Mouse (Mus musculus): ENCODE data around the gene Gipc3. TPM values are rescaled to one million over a fixed set of nuclear protein-coding genes. Genes with fewer than 3 reads are reported as not detected.
A peak's percentile ranks its signal among the peaks of the same experiment; 100 is the strongest.

The Gipc3 gene
- polyA plus RNA-seq, 1 experiment from 2014 or later = not detected

DNA sequence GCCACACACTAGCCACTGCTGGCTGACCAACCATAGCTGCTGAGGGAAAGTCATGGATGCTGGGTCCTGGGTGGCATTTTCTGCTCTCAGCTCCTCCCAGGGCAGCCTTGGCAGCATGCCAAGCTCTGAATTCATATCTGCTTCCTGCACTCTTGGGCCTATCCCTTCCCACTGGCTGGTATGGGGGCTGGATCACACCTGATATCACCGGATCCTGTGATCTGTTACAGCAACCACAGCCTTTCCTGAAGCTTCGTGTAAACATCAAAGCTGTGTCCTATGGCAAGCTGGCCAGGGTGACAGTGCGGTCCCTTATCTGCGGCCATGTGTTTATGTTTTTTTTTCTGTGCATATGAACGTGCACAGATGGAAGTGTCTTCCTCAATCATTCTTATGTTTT is 39.0 kb upstream of the Gipc3 start:
- WGBS = 77% methylated on average over 5 of the region's 5 CpGs
- no peaks in the 10 kb centered on the region for H3K27me3 ChIP-seq
- peaks cover 25% of the 10 kb centered on the region for H3K4me1 ChIP-seq
- no peak for ATAC-seq (ENCODE audit: low FRiP score)
- H3K27ac ChIP-seq = no peak overlapping the region
- H3K4me3 ChIP-seq = no peak overlapping the region
- no peak overlapping the region for H3K4me2 ChIP-seq (replicated peaks)
- H3K9ac ChIP-seq = 0 out of 2 replicates have a peak overlapping the region, but pooled peaks have one; percentile 38
- no peaks in the 10 kb centered on the region for H3K9me3 ChIP-seq (replicated peaks)
- peaks cover 13% of the 10 kb centered on the region for H3K36me3 ChIP-seq

DNA sequence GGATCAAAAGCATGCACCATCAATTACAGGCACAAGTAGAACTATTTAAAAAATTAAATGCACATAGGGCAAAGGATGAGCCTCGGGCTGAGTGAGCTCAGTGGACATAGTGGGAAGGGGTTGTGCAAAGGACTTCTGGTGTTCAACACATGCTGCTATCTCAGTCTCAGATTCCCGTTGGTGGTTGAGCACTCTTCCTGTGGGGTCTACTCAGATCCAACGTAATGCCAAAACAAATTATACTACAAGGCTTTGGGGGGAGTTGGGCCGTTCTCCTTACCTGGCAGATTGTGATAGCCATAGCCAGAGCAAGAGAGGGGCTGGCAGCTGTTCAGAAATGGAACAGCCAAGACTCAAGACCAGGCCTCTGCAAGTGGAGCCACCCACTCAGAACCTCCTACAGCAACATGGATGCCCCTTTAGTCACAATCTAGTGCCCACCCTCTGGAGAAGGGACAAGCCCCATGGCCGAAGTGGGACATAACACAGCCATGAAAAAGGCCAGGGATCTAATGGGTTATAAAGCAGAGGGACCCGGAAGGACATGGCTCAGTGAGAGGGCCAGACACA is 36.8 kb upstream of the Gipc3 start:
- H3K4me3 ChIP-seq = no peak overlapping the region
- H3K9ac ChIP-seq = no peak overlapping the region
- peaks cover 30% of the 10 kb centered on the region for H3K4me1 ChIP-seq
- ATAC-seq (ENCODE audit: low FRiP score) = no peak
- no peak overlapping the region for H3K27ac ChIP-seq
- H3K27me3 ChIP-seq = no peaks in the 10 kb centered on the region
- H3K4me2 ChIP-seq (replicated peaks) = no peak overlapping the region
- H3K36me3 ChIP-seq = peaks cover 6% of the 10 kb centered on the region; the same call in 1 of the 2 replicates
- H3K9me3 ChIP-seq (replicated peaks) = no peaks in the 10 kb centered on the region
- 93% methylated on average over 6 of the region's 6 CpGs for WGBS

DNA sequence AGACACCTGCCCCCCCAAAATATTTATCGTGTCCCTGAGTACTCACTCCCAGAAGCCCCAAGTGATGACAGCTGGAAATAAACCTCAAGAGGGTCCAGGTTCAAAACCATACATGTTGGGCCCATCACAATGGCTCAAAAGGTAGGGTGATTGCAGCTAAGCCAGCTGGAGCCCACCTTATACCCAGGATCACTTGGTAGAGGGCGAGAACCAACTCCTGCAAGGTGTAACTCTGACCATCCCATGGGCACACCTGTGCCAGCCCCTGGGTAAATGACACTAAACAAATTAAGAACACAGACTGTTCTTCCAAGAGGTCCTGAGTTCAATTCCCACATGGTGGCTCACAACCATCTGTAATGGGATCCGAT is 36.1 kb upstream of the Gipc3 start:
- peak overlapping the region; percentile 82 for H3K4me2 ChIP-seq (replicated peaks)
- H3K27ac ChIP-seq = peak overlapping the region; percentile 77
- peaks cover 27% of the 10 kb centered on the region for H3K4me1 ChIP-seq
- no peaks in the 10 kb centered on the region for H3K9me3 ChIP-seq (replicated peaks)
- peak overlapping the region; percentile 43 for H3K9ac ChIP-seq
- ATAC-seq (ENCODE audit: low FRiP score) = no peak
- WGBS = 54% methylated on average over 3 of the region's 3 CpGs
- H3K27me3 ChIP-seq = no peaks in the 10 kb centered on the region
- peaks cover 11% of the 10 kb centered on the region for H3K36me3 ChIP-seq
- peak overlapping the region; percentile 88 for H3K4me3 ChIP-seq

DNA sequence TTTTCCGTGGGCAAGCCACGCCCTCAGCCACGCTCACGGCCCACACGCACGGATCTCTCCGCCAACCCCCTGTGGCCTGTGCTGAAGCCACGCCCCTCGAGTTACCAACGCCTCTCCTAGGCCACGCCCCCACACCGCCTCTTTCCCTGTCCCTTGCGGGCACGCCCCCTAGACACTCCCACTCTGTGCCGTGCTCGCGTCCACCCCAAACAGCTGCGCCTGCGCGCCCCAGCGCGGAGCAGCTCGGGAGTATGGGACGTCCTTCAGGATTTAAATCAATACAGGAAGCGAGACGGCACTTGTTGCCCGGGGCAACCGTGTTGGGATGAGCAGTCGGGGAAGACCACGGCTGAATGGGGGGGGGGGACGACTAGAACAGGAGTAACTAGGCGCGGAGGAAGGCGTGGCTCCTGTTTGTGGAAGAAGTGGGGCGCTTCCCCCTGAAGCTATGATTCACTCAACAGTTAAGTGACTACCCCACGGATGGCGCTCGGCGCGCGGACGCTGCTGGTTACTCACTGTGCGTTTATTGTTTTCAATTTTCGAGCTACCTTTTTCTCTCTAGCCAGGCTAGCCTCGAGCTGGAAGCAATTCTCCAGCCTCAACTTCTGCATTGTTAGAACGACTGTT is 35.6 kb upstream of the Gipc3 start:
- H3K36me3 ChIP-seq = peaks cover 16% of the 10 kb centered on the region
- H3K4me3 ChIP-seq = peak overlapping the region; percentile 88
- H3K4me1 ChIP-seq = peaks cover 27% of the 10 kb centered on the region
- WGBS = under 1% methylated on average over 44 of the region's 46 CpGs
- no peaks in the 10 kb centered on the region for H3K27me3 ChIP-seq
- H3K27ac ChIP-seq = peak overlapping the region; percentile 77
- peak; percentile 97 for ATAC-seq (ENCODE audit: low FRiP score)
- no peaks in the 10 kb centered on the region for H3K9me3 ChIP-seq (replicated peaks)
- peak overlapping the region; percentile 96 for H3K9ac ChIP-seq
- peak overlapping the region; percentile 82 for H3K4me2 ChIP-seq (replicated peaks)

DNA sequence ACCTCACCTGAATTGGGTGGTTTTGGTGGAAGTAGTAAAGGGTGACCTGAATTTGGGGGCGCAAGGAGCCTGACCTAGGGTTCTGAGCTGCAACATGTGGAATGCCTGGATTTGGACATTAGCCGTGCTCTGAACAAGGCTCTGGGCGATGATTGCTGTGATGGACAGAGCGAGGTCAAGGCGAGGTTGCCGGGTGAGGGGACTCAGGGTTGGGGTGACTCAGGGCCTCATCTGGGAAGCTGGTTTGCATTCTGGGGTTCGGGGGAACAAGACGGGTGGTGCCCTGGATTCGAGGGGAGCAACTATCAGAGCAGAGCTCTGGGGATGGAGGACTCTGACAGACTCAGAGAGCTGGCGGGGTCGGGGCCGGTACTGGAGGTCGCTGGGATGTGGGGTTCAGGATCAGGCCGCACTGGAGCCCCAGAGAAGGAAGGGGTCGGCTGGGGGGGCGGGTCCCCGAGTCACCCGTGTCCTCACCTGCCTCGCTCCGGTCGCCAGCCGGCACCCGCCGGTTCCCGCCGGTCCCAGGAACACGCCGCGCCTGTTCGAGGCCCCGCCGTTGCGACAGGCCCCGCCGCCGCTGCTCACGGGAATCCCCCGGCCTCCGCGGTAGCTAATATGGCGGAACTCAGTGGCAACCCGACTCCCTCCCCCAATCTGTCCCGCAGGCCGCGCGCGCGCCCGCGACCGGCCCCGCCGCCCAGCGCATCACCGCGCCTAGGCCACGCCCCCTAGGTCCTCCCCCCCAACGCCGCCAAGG is 34.9 kb upstream of the Gipc3 start, which contains the start of gene Fzr1:
Fzr1 (minus strand) TSS at position 724 of the 760 bp plus-strand sequence.
- under 1% methylated on average over 58 of the region's 59 CpGs for WGBS
- peak; percentile 78 for ATAC-seq (ENCODE audit: low FRiP score)
- Histone ChIP-seq H3K36me3 (peaks cover 23% of the 10 kb centered on the region), H3K4me2 (replicated peaks) (peak within 1 kb of the TSS; percentile 82), H3K27me3 (no peaks in the 10 kb centered on the region), H3K9ac (peak within 1 kb of the TSS; percentile 96), H3K9me3 (replicated peaks) (no peaks in the 10 kb centered on the region), H3K4me1 (peaks cover 29% of the 10 kb centered on the region), H3K4me3 (peak within 1 kb of the TSS; percentile 88), H3K27ac (peak within 1 kb of the TSS; percentile 85)

DNA sequence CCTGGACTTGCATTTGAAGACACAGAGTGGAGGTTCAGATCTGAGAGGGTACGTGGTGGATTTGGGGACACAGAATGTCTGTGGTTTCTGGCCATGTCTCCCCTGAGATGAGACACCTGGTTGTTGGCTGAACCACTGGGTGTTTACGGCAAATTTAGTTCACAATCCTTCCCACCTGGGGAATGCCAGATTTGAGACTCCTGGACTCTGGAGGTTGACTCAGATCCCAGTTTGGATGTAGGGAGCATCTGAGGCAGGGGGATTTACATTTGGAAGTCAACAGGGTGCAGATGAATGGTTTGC is 34.2 kb upstream of the Gipc3 start:
- peak overlapping the region; percentile 82 for H3K4me2 ChIP-seq (replicated peaks)
- WGBS = 68% methylated on average over 2 of the region's 2 CpGs
- no peak overlapping the region for H3K27ac ChIP-seq
- ATAC-seq (ENCODE audit: low FRiP score) = no peak
- peak overlapping the region; percentile 88 for H3K4me3 ChIP-seq
- H3K9ac ChIP-seq = peak overlapping the region; percentile 96
- H3K36me3 ChIP-seq = peaks cover 30% of the 10 kb centered on the region
- no peaks in the 10 kb centered on the region for H3K27me3 ChIP-seq
- no peaks in the 10 kb centered on the region for H3K9me3 ChIP-seq (replicated peaks)
- peaks cover 31% of the 10 kb centered on the region for H3K4me1 ChIP-seq

DNA sequence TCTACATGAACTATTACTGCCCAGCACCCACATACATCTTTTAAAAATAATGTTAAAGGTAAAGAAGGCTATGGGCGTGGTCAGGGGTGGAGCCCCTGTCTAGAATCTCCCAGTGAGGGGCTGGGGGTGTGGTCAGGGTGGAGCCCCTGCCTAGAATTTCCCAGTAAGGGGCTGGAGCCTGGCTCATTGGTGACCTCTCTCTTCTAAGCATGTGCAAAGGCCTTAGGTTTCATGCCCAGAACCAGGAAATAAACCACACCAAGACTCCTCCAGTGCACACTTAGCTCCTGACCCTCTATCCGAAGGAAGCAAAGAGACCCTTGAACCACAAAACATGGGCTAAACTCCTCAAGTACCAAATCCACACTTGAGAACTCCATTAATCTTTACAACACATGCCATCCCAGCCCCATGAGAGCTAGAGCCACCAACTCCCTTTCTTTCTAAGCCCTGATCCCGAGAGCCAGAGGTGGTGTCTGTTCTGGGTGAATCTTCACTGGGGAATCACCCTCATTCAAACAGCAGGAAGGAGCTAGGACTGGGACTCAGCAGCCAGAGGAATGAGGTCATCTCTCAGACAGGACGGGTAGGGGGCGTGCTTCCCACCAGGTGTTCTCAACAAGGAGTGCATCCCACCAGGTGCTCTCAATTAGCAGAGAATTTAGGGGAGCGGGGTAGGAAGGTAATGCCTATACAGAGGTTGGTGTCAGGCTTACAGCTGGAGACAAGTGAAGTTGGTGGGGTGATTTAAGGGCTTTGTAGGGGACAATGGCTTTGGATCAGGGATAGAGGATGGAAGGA is 33.7 kb upstream of the Gipc3 start:
- H3K4me3 ChIP-seq = peak overlapping the region; percentile 88
- 40% methylated on average over 6 of the region's 6 CpGs for WGBS
- H3K9me3 ChIP-seq (replicated peaks) = no peaks in the 10 kb centered on the region
- H3K4me1 ChIP-seq = peaks cover 29% of the 10 kb centered on the region
- no peak for ATAC-seq (ENCODE audit: low FRiP score)
- no peak overlapping the region for H3K27ac ChIP-seq
- peaks cover 35% of the 10 kb centered on the region for H3K36me3 ChIP-seq
- H3K9ac ChIP-seq = peak overlapping the region; percentile 96
- H3K4me2 ChIP-seq (replicated peaks) = peak overlapping the region; percentile 82
- H3K27me3 ChIP-seq = no peaks in the 10 kb centered on the region

DNA sequence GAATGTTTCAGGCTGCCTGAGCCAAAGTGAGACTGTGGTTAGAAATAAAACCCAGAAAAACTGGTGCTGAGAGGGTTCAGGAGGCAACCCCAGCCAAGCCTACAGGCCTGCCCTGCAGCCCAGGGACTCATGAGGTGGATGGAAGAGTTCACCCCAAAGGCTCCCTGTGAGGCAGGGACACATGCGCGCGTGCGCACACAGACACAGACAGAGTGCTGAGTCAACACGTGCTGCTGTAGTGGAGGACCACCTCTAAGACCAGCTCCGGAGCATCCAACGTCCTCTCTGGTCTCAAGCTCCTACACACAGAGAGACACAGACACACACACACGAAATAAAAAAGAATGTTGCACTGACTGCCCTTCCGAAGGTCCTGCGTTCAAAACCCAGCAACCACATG is 32.3 kb upstream of the Gipc3 start:
- ATAC-seq (ENCODE audit: low FRiP score) = no peak
- H3K9me3 ChIP-seq (replicated peaks) = no peaks in the 10 kb centered on the region
- 93% methylated on average over 10 of the region's 10 CpGs for WGBS
- H3K36me3 ChIP-seq = peaks cover 48% of the 10 kb centered on the region
- no peak overlapping the region for H3K4me2 ChIP-seq (replicated peaks)
- peaks cover 29% of the 10 kb centered on the region for H3K4me1 ChIP-seq
- no peaks in the 10 kb centered on the region for H3K27me3 ChIP-seq
- no peak overlapping the region for H3K27ac ChIP-seq
- H3K4me3 ChIP-seq = no peak overlapping the region
- H3K9ac ChIP-seq = no peak overlapping the region

DNA sequence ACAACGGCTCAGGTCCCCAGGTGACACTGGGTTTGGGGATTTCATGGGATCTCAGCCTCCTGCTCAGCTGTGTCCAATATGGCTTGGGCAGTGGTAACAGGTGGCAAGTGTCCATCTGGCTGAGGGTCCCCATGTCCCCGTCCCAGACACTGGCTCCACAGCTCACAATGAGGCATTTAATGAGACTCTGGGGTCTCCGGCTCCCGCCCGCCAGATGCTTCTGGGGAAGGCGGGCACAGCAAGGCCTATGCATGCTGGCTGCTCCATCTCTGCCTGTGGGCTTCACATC is 24.1 kb upstream of the Gipc3 start:
- Histone ChIP-seq H3K36me3 (peaks cover 59% of the 10 kb centered on the region), H3K9me3 (replicated peaks) (no peaks in the 10 kb centered on the region), H3K9ac (no peak overlapping the region), H3K27ac (0 out of 2 replicates have a peak overlapping the region, but pooled peaks have one; percentile 40), H3K4me1 (peaks cover 39% of the 10 kb centered on the region), H3K4me3 (no peak overlapping the region), H3K4me2 (replicated peaks) (no peak overlapping the region), H3K27me3 (peaks cover 33% of the 10 kb centered on the region)
- 68% methylated on average over 6 of the region's 6 CpGs for WGBS
- ATAC-seq (ENCODE audit: low FRiP score) = no peak

DNA sequence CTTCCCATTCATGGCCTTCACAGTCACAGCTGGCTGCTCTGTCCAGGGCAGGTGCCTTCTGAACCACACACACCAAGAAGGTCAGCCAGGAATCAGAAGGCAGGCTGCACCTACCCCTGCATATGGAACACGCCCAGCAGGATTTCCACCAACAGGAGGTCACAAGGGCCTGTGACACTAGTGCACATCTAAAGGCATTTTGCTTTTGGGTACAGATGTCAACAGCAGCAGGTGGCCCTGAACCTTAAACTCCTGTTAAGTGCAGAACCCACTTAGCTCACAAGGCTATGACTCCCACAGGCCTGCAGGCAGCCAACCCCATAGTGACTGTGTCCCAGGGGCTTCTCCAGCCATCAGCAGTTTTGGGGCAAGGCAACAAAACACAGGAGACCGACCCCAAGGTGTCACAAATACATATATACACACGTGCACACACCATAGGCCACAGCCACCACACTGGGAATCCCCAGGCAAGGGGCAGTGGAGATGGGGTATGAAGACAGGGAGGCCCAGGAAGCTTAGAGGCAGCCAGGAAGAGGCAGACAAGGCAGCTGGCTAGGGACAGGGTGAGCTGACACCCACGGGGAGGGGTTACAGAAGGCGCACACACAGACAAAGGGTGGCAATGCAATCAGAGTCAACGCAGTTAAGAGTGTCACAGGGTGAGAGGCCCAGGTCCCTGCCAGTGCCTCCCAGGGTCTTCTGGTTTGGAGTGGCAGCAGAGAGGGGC is 23.6 kb upstream of the Gipc3 start:
- no peaks in the 10 kb centered on the region for H3K9me3 ChIP-seq (replicated peaks)
- H3K27ac ChIP-seq = peak overlapping the region; percentile 40
- no peak overlapping the region for H3K4me2 ChIP-seq (replicated peaks)
- peaks cover 39% of the 10 kb centered on the region for H3K4me1 ChIP-seq
- no peak for ATAC-seq (ENCODE audit: low FRiP score)
- peaks cover 55% of the 10 kb centered on the region for H3K36me3 ChIP-seq
- H3K9ac ChIP-seq = no peak overlapping the region
- H3K4me3 ChIP-seq = no peak overlapping the region
- H3K27me3 ChIP-seq = peaks cover 33% of the 10 kb centered on the region
- WGBS = 72% methylated on average over 6 of the region's 6 CpGs

DNA sequence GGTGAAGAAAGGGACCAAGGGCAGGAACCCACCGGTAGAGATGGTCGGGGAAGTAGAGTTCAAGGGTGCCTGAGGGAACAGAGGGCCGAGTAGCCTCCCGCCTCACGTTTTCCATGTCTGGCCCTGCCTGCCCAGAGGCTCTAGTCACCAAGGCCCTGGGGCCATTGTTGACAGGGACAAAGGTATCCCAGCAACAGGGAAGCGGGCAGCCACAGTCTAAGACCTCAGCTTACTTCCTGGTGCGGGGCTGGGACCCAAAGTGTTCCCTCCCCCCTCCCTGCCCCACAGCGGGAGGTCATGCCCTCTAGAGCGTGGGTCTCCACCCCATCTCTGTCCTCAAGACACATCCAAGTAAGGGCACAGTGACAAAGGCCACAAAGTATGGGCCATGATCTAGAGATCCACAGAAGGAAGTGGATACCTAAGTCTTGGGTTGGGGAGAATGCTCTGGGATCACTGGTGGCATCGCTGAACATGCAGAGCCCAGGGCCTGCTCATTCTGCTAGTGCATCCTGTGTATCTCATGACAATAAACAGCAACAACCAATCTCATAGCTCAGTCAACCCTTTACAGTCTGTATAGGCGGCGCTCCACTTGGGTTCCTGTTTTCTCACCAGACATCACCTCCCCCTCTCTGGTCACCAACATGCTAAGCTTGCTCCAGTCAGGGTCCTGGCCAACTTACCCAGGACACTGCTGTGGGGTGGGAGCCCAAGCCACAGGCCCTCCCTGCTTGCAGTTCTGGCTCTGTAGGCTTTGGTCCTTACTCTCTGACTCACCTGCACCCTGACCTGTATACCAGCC is 22.8 kb upstream of the Gipc3 start, which contains the start of gene 4930404N11Rik:
4930404N11Rik (minus strand) TSS at position 145 of the 805 bp plus-strand sequence.
- Histone ChIP-seq H3K36me3 (peaks cover 48% of the 10 kb centered on the region), H3K9ac (peak within 1 kb of the TSS; percentile 10), H3K4me1 (peaks cover 44% of the 10 kb centered on the region), H3K9me3 (replicated peaks) (no peaks in the 10 kb centered on the region), H3K4me2 (replicated peaks) (peak within 1 kb of the TSS; percentile 56), H3K27me3 (peaks cover 33% of the 10 kb centered on the region), H3K4me3 (peak within 1 kb of the TSS; percentile 29), H3K27ac (peak within 1 kb of the TSS; percentile 40)
- 16% methylated on average over 12 of the region's 12 CpGs for WGBS
- peak; percentile 38 for ATAC-seq (ENCODE audit: low FRiP score)

Measured in hindbrain, embryonic 12.5 days (tissue).